Mouse (Mus musculus): ENCODE results near the gene Trappc10.
"Not testable (repeated sequence)": the region's sequence is repeated elsewhere in the genome, so short reads cannot be mapped to it uniquely, and the experiment has no call there.

The Trappc10 gene

GRCm38 (mm10) chr10:78214371-78214770 lies 30.1 kb downstream of the Trappc10 start:
- in situ Hi-C loops (cut with MboI, MseI) = no loop called here

DNA sequence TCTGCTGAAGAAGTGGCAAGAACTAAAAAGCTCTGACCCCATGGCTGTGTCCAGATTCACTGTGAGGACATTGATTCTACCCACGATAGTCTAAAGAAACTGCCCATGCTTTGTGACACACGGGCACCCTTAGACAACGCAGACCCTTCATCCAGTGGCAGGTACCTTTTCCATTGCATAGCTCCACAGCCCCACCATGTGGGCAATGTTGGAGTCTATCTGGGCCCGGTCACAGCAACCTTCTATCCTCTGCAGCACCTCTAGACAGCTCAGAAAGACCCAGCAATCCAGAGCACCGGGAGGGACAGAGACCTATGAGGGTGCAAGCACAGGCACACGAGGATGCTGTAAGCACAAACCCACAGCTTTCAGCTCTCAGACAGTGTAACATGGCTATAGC lies 33.1 kb downstream of the Trappc10 start:
- in situ Hi-C loops (cut with MboI, MseI) = no loop called here

DNA sequence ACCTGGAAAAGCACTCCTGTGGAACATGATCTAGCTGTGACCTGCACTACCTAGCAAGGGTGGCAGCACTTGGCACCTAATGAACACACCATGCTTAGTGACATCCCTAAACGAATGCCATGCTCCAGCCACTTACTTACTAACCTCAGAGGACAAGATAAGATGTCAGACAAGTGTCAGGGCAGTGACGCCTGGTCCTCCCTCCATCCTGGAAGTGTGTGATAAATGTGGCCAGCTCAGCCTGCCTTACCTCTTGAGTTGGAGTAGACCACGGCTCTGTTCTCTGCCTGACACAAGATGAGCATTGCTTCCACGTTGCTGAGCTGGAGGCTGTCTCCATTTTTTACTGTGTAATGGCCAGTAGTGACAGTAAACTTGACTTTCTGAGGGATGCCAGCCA lies 43.3 kb downstream of the Trappc10 start:
- in situ Hi-C loops (cut with MboI, MseI) = no loop called here

- in situ Hi-C loops (cut with MboI, MseI) = no loop called here
Measured at GRCm38 (mm10) chr10:78192933-78193332, 51.5 kb downstream of the Trappc10 start.

GRCm38 (mm10) chr10:78186076-78186475 lies 58.4 kb downstream of the Trappc10 start:
- in situ Hi-C loops (cut with MboI, MseI) = not testable (repeated sequence)

- in situ Hi-C loops (cut with MboI, MseI) = no loop called here
Measured at GRCm38 (mm10) chr10:78185381-78185725, 59.1 kb downstream of the Trappc10 start.

GRCm38 (mm10) chr10:78184531-78185380 lies 59.7 kb downstream of the Trappc10 start, which contains the start of gene Pwp2:
Pwp2 (minus strand) TSS chr10:78185149.
- in situ Hi-C loops (cut with MboI, MseI) = no loop called here

DNA sequence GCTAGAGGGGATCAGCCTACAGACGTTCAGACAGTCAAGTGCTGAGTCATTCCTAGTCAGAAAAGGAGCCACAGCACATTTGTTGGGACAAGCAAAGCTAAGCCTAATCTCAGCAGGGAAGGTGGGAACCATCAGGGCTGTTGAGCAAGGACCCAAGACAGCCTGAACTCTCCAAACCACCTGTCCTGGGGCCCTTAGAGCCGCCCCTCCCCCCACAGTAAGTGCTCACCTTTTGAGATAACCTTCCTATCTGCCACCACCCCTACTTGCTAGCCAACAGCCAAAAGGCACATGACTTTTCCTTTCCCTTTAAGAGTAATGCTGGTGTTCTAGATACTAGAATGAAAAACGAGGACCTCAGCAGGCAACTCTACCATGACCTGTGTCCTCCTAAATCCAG lies 60.9 kb downstream of the Trappc10 start:
- in situ Hi-C loops (cut with MboI, MseI) = no loop called here

GRCm38 (mm10) chr10:78182321-78182720 lies 62.1 kb downstream of the Trappc10 start:
- in situ Hi-C loops (cut with MboI, MseI) = no loop called here

DNA sequence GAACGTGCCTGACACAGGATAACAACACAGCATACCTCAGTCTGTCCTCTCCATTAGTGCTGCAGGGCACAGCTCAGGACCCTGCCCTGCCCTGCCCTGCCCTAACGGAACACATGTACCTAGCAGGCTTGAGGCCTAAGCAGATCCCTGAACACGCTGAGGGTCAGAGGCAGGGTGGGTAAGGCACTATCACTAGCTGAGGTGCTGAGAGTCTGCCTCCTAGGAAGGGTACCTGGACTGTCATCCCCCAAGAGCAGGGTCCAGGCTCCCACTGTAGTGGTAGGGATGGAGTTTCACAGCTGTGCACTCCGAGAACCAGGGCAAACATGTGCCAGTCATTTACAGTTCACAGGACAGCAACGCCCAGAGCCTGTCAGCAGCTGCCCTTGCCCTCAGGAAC lies 70.0 kb downstream of the Trappc10 start:
- in situ Hi-C loops (cut with MboI, MseI) = no loop called here

GRCm38 (mm10) chr10:78171581-78171980 lies 72.9 kb downstream of the Trappc10 start:
- in situ Hi-C loops (cut with MboI, MseI) = no loop called here

DNA sequence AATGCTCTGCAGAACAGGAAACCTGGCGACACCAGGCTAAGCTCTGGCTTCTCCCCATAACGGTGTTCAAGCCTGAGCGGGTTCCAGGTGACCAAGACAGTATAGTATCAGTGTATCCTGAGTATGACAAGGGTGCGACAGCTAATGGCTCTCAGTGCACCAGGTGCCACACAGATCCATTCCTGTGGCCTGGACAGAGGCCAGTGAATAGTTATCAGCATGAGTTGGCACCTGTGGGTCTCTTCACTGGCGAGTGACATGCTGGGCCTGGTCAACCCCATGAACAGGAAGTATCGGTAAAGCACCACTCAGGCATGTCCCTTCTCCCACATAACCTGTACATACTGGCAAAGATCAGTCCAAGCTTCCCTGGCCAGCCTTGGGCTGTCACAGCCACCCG lies 73.4 kb downstream of the Trappc10 start:
- in situ Hi-C loops (cut with MboI, MseI) = no loop called here

GRCm38 (mm10) chr10:78170445-78170844 lies 74.0 kb downstream of the Trappc10 start:
- in situ Hi-C loops (cut with MboI, MseI) = no loop called here

DNA sequence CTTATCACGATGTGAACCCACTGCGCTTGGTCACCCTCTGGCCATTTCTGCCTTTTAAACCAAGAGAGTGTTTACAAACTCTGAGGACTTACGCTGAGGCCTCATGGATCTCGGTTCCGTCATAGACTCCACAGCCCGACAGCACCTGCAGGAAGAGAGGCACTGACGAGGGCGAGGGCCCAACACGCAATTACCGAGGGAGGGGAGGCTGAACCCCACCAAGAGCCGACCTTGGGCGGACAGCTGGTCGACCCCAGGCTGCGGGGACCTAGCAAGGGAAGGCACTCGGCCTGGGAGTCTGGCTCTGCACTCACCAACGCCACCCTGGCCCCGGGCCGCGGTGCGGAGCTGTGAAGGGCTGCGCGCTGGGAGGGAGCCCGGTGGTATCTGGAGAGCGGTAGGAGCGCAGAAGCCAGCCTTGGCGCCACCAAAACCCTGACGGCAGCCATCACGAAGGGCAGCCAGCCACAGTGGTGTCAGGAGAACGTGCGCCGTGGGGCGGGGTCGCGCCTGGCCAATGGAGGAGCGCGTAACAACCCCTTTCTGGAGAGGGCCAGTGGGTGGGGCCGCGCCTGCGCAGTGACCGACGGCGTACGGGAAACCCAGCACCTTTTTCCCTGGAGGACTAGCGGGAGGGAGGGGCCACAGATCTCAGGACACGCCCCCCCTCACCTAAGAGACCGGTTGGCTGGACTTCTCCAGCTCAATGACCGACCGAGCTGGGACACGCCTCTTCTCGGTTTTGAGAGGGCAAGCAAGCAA lies 75.0 kb downstream of the Trappc10 start, which contains the start of gene D10Jhu81e:
D10Jhu81e (minus strand) TSS at position 502 of the 762 bp plus-strand sequence.
- in situ Hi-C loops (cut with MboI, MseI) = no loop called here

GRCm38 (mm10) chr10:78168792-78169191 lies 75.6 kb downstream of the Trappc10 start:
- in situ Hi-C loops (cut with MboI, MseI) = no loop called here

GRCm38 (mm10) chr10:78167775-78168174 lies 76.7 kb downstream of the Trappc10 start:
- in situ Hi-C loops (cut with MboI, MseI) = no loop called here

DNA sequence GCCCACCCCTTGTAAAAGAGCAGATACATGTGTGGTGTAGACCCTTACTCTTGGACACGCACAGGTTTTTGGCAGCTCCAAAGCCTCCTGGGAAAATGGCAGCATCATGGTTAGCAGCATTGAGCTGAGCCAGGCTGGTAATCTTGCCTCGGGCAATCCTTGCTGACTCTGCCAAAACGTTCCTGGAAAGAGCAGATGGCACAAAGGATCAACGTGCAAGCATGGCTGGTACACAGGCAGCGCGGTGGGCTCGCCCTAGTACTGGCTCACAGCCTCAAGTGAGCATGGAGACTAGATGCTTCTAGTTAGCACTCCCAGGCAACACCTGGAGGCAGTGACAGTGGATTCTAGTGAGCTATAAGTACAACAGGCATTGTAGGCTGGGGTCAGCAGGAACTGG lies 77.1 kb downstream of the Trappc10 start:
- in situ Hi-C loops (cut with MboI, MseI) = no loop called here

DNA sequence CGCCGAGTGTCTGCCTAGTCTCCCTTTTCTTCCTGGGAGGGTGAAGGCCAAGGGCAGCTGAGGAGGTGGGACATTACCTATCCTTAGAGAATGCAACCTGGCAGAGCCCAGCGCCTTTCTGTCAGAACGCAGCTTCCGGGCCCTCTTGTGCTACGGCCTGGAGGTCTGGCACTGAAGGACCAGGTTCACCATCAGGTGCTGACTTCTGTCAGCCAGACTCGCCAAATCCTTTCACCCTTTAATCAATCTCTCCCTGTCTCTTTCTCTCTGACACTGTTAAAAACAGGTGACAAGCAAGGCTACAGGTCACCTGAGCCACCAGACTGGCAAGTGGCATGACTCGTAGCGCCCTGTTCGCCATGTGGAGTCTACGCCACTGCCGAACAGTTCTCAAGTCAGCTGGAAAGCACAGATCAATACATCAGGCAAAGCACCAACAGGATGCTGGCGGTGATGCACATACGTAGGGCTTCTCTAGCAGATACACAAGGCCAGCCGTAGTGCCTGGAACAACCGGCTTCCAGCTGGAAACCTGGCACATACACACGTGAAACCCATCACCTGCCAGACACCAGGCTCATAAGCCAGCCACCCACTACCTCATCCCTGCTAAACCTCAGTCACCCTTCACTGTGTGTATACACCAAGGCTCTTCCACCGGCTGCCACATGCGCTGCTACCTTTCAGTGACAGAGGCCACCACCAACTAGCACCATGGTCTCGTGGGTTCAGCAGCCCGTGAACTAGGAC lies 79.0 kb downstream of the Trappc10 start:
- in situ Hi-C loops (cut with MboI, MseI) = no loop called here

DNA sequence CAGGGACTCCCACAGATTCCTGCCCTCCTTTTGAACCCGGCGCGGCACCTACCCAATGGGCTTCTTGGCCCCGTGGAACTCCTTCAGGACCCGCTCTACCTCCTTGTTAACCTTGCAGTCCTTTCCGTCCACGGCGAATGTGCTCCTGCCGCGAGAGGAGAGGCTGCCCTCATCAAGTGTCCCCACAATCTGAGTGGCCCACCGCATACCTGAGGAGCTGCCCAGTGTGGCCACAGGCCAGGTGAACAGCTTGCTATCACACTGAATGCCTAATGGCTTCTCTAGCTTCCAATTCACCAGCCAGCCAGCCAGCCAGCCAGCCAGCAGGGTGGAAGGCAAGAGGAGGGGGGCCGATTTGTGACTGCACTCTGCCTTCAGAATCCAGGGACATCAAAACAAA lies 79.7 kb downstream of the Trappc10 start:
- in situ Hi-C loops (cut with MboI, MseI) = loop anchor here (5.0 kb wide), 1 partner anchor 132 kb away; no protein-coding TSS in a partner anchor

DNA sequence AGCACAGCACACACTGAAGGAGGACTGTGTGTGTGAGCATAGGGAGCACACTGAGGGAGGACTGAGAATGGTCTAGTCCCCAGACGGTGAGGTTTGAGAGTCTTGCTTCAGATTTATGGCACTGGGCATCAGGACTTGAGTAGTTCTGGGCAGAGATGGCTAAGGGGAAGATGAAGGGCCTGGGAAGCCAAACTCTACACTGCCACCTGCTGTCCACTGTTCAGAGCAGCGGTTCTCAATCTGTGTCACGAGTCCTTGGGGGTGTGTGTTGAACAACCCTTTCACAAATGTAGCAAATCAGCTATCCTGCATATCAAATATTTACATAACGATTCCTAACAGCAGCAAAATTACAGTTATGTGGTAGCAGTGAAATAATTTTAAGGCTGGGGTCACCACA lies 80.5 kb downstream of the Trappc10 start:
- in situ Hi-C loops (cut with MboI, MseI) = loop anchor here (5.0 kb wide), 1 partner anchor 132 kb away; no protein-coding TSS in a partner anchor

DNA sequence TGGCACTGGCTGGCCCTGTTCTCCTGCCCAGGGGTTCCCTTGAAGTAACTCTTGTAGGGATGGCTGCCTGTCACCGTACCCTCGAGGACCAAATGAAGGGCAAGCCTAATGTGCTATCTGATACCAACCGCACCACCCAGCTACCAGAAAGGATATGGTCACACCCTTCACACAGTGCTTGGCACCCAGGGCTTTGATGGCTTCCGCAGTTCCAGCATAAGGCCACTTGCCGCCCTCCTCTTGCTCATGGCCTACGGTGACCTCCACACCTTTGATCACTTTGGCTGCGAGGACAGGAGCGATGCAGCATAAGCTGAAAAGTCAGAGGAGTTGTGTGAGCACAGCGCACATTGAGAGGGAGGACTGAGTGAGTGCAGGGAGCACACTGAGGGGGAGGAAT lies 81.2 kb downstream of the Trappc10 start:
- in situ Hi-C loops (cut with MboI, MseI) = loop anchor here (5.0 kb wide), 1 partner anchor 131 kb away; no protein-coding TSS in a partner anchor

DNA sequence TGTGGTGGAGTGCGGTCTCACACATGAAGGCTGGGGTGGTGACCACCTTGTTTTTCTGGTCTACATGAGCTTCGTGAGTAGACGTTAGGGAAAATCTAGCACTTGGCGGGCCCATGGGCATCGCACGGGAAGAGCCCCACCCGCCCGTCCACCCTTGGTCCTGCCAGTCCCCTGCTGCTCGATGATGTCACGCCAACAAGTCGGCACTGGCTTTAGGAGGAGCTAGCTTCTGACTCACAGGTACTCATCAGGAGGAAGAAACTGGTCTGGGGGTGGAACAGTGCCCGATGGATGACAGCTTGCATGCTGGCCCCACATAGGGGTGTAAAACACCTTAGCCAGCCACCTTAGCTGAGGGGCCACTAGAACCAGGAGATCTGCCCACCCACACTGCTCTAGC lies 81.8 kb downstream of the Trappc10 start:
- in situ Hi-C loops (cut with MboI, MseI) = loop anchor here (5.0 kb wide), 1 partner anchor 130 kb away; no protein-coding TSS in a partner anchor

Measured in regulatory T cell (primary cell).